Mouse (Mus musculus): Measurements from ENCODE around the gene Stk11ip. TPM values are rescaled to one million over a fixed set of nuclear protein-coding genes. Genes with fewer than 3 reads are reported as not detected.

Stk11ip gene
- 10 to 100 TPM in 1 of 2 experiments, 1 to 10 TPM in 1; 9.2 to 14.1 TPM for total RNA-seq (2021)

DNA sequence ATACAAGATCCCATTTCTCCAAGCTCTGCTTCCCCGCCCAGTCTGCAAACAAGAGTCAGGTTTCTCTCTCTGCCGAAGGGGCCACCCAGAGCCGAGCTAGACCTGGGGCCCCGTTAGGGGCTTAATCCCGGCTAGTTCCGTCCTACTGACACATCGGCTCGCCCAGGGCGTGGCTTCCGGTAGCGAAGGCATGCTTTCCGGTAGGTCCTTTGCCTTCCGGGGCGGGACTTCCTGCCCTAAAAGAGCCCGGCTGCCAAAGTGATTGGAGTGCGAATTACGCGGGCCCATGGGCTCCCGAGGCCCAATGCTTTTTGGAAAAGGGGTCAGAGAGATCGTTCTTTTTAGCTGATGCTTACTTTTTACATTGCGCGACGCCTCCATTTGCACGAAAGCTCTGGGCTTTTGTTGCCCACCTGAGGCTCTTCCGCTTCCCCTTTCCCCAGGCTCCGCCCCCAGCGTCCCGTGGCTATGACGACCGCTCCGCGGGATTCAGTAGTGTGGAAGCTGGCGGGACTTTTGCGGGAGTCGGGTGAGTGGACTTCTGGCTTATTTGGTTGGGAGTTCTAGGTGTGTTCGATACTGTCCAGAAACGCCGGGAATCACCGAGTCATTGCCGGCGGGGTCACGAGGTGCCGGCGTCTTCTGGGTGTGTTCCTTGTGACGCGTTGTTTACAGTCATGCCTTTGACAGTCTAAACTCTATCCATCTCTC, at the start of gene Stk11ip:
Gene Stk11ip, plus strand, starts transcription at position 209 of the 711 bp plus-strand sequence.
- intact Hi-C loops (cut with DNase I) = loop anchor here (5.0 kb wide), 1 partner anchor 44 kb away; the partner anchor contains the start of genes Chpf and Tmem198

DNA sequence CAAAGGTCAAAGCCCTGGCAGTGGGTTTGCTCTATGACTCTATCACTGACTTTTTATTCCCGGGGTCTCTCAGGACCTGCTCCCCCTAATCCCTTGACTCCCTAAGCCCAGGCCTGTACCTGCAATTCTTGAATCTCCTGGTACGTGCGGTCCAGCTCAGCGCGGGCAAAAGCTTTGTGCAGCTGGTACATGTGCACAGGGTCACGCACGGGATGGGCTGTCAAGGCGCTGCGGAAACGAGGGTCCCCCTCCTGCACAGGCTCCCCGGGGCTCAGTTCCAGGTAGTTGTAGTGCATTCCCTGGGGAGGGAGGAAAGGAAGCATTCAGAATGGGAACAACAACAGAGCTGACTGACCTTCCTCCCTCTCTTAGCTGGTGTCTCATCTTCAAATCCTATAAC, 44.9 kb upstream of the Stk11ip start:
- DNase-seq = no peak
- intact Hi-C loops (cut with DNase I) = loop anchor here (5.0 kb wide), 1 partner anchor 46 kb away; the partner anchor contains the start of gene Stk11ip

More for the DNA sequence above, at the start of gene Stk11ip:
- peak; percentile 91 to 95 for DNase-seq

GRCm38 (mm10) chr1:75477264-75477965, 43.9 kb upstream of the Stk11ip start:
- intact Hi-C loops (cut with DNase I) = loop anchor here (1.0 to 5.0 kb wide), 3 partner anchors 45 to 120 kb away; partner anchors contain the start of gene Stk11ip
- DNase-seq = peak; percentile 81 to 82

- DNase-seq = no peak
- intact Hi-C loops (cut with DNase I) = loop anchor here (1.0 to 5.0 kb wide), 3 partner anchors 44 to 119 kb away; partner anchors contain the start of gene Stk11ip
Observed at GRCm38 (mm10) chr1:75477966-75478290, 43.4 kb upstream of the Stk11ip start.

GRCm38 (mm10) chr1:75478497-75478896, 42.8 kb upstream of the Stk11ip start:
- peak in 1 of 2 experiments; percentile 53 for DNase-seq

DNA sequence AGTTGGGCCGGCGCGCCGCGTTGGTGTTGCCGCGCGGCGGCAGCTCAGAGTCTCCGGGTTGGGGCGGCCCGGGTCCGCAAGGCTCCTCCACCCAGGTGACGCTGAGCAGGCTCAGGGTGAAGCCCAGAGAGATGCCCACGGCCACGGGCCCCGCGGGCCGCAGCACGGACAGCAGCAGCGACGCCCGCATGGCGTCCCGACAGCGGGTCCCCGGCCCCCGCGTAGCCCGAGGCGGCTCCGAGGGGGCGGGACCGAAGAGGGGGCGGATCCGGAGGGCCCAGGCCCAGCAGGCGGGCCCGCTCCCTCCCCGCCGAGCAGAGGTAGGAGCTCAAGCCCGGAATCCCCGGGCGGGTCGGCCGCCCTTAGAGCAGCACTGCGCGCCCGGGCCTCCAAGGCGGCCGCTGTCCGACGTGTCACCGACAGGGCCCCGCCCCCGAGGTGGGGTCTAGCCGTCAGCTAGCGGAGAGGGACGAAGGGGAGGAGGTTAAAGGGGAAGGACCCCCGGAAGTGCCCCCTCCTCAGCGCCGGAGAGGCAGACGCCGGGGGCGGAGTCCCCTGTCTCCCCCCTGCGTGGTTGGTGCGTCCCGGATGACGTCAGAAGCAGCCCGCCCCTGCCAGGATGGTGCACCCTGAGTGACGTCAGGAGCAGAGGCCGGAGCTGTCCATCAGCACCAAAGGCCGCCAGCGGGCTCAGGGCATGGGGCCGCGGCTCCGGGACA, 42.3 kb upstream of the Stk11ip start, which contains the start of the genes Chpf and Tmem198:
Gene Chpf, minus strand, starts transcription at position 392 of the 719 bp plus-strand sequence.
Gene Tmem198, plus strand, starts transcription at position 617 of the 719 bp plus-strand sequence.
- DNase-seq = peak; percentile 92 to 96
- intact Hi-C loops (cut with DNase I) = loop anchor here (5.0 kb wide), 1 partner anchor 43 kb away; the partner anchor contains the start of gene Stk11ip

More at GRCm38 (mm10) chr1:75478497-75478896, 42.8 kb upstream of the Stk11ip start:
- intact Hi-C loops (cut with DNase I) = loop anchor here (5.0 kb wide), 1 partner anchor 44 kb away; the partner anchor contains the start of gene Stk11ip

- no peak for DNase-seq
- intact Hi-C loops (cut with DNase I) = loop anchor here (5.0 kb wide), 1 partner anchor 43 kb away; the partner anchor contains the start of gene Stk11ip
Observed at GRCm38 (mm10) chr1:75479635-75479989, 41.7 kb upstream of the Stk11ip start.

DNA sequence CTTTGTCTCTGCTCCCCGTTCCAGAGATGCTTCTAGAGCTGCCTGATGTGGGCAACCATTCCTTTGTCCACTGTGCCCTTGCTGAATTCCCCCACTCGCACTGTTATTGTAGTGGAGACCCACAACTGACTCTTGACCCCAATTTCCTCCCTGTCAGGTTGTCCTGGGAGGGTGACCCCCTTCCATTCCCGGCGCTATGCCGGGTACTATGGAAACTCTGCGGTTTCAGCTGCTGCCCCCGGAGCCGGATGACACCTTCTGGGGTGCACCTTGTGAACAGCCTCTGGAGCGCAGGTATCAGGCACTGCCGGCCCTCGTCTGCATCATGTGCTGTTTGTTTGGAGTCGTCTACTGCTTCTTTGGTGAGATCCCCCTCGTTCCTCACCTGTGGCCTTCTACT, 41.3 kb upstream of the Stk11ip start:
- no peak for DNase-seq

DNA sequence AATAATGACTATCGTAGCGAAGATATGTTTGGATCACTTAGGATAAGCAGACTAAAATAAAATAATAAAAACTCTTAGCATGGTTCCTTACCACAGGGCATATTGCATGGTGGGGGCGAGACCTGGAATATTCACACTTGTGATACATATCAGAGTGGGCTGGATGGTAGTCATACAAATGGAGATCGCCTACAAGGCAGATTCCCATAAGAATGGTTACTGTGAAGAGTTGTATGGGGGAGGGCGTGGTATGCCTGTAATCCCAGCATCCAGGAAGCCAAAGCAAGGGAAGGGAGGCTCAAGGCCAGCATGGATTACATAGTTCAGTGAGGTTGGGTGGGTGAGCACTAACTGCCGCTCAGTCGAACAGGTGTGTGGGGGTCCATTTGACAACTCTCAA, 40.6 kb upstream of the Stk11ip start:
- DNase-seq = no peak
- intact Hi-C loops (cut with DNase I) = loop anchor here (2.0 kb wide), 1 partner anchor 24 kb away; no protein-coding TSS in a partner anchor

More for the DNA sequence above, 41.3 kb upstream of the Stk11ip start:
- intact Hi-C loops (cut with DNase I) = loop anchor here (2.0 kb wide), 1 partner anchor 25 kb away; no protein-coding TSS in a partner anchor

DNA sequence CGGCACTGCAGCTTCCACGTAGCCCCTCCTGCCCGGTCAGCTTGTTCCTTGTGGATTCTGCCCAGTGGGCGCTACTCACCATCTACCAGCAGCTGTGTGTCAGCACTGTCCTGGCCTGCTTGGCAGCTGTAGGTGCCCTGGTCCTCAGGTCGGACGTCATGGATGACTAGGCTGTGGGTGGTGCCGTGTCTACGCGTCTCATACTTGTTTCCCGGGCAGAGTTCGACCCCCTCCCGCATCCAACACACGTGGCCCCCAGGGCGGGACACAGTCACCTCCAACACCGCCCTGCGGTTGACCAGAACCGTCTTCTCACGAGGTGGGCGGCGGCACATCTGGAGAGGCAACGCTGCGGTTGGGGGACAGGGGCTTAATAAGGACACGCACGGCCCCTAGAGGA, 34.8 kb upstream of the Stk11ip start:
- DNase-seq = no peak

GRCm38 (mm10) chr1:75487040-75487404, 34.3 kb upstream of the Stk11ip start:
- intact Hi-C loops (cut with DNase I) = no loop called here
- DNase-seq = no peak

More for the DNA sequence above, 34.8 kb upstream of the Stk11ip start:
- intact Hi-C loops (cut with DNase I) = no loop called here

- peak; percentile 34 to 38 for DNase-seq
- intact Hi-C loops (cut with DNase I) = no loop called here
Observed at GRCm38 (mm10) chr1:75487405-75488161, 33.7 kb upstream of the Stk11ip start.

DNA sequence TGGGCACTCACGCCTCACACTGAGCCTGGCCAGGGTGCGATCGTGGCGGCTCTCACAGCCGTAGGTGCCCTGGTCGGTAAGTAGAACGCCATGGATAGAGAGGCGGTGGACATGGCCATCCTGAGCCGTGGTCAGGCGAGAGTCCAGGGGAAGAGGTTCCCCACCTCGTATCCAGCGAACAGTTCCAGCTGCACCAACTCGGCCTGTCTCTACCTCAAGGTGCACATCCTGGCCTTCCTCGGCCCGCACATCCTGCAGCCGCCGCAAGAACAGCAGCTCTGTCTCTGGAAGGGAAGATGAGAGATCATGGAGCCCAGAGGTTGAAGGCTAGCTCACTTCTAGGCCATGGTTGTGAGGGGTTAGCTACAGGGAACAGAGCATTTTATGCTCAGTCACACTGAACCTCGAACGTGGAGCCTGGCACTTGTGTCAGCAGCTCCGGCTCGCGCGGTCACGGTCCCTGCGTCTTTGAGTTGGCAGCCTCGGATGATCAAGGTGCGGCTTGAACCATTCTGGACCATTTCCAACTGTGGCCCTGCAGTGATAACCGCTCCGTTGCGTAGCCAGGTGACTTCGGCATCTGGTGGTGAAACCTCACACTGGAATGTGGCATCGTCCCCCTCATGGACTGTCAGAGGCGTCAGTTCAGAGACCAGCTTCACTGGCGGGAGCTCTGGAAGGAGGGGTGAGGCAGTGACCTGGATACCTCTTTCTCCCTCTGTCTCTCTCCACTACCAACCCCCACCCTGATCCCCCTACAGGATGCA, 30.4 kb upstream of the Stk11ip start:
- DNase-seq = no peak
- intact Hi-C loops (cut with DNase I) = no loop called here

DNA sequence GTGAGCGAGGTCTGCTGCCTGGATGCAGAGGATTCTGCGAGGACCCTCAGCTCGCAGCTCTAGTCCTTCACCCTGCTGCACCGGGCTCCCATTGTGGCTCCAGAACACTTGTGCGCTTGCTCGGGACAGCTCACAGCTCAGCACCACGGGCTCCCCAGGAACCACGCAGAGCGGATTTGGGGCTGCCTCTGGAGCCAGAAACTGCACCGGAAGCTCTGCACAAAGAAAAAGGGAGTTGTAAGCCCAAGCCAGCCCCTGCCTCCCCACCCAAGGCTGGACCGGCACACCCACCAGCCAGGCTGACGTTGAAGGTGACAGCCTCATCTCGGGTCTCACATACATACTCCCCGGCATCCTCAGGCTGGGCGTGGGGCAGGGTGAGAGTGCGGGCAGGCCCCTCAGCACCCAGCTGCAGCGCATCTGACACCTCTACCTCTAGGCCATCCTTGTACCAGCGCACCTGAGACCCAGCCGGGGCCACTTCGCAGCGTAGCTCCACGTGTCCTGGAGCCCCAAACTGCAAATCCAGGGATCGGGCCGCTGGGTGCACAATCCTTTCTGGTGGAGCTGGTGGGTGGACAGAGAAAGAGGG, 28.7 kb upstream of the Stk11ip start:
- intact Hi-C loops (cut with DNase I) = no loop called here
- DNase-seq = no peak

DNA sequence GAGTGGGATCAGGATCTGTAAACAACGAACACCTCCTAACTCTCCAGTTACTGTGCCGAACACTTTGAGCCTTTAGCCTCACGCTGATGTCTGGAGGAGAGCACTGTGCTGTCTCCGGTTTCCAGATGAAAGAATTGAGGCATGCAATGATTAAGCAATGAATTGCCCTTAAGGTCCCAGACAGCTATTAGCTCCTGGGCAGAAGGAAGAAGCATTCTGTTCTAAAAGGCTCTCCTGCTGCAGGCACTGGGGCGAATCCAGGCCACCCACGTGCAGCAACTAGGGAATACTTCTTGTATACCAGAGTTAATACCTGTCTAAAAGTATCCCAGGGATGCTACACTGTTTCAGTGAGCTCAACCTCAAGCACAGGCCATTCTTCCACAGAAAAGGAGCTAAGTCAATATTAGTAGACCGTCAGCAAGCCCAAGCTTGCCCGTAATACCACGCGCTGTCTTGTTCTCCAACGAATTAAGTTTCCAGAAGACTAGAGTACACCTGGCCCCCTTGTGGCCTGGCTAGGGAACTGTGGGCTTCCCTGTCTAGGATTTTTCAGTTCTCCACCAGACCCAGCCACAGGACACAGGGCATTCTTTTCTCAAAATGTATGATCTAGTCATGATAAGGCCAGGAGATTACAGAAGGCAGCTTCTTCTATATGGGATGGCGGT, 26.3 kb upstream of the Stk11ip start:
- intact Hi-C loops (cut with DNase I) = loop anchor here (2.0 kb wide), 1 partner anchor 36 kb away; no protein-coding TSS in a partner anchor
- DNase-seq = no peak

DNA sequence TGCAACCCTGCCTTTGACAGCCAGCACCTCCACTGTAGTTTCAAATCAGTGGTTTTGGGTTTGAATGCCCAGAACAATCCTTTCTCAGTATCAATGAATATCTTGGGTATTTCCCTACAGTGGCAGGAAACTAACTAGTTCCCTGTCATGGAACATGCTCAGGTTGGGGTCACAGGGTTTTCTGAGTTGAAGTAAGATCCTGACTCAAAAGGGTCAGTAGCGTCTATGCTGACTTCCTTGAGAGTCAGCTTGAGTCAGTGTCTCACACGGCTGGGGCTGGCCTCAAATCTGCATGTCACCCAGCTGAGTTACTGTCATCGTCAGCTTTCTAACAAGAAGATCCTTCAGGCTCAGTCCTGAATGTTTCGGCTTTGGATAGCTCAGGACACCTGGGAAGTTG, 22.4 kb upstream of the Stk11ip start:
- intact Hi-C loops (cut with DNase I) = no loop called here

DNA sequence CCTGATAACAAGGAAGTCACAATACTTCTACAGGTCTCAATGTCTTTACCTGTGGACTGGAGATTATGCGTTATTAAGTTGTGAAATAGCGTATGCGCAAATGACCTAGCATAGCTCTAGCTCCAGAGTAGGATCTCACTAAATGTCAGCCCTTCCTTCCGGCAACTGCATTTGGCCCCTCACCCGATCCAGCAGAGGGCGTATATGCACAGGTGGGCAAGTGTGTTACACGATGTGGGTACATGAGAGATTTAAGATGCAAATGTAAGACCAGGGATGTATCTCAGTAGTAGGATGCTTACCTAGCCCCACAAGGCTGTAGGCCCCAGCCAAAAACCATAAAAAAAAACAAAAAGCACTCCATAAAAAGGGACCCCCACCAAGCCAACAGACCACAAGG, 21.9 kb upstream of the Stk11ip start:
- no peak for DNase-seq
- intact Hi-C loops (cut with DNase I) = no loop called here

More for the DNA sequence above, 22.4 kb upstream of the Stk11ip start:
- no peak for DNase-seq

GRCm38 (mm10) chr1:75501905-75502304, 19.4 kb upstream of the Stk11ip start:
- intact Hi-C loops (cut with DNase I) = no loop called here
- no peak for DNase-seq
